Mouse (Mus musculus): ENCODE data around the gene Bach2.
A peak's percentile ranks its signal among the peaks of the same experiment; 100 is the strongest.

The Bach2 gene

GRCm38 (mm10) chr4:32439974-32440739, 201.6 kb downstream of the Bach2 start:
- DNase-seq, result no peak

GRCm38 (mm10) chr4:32440740-32441072, 202.1 kb downstream of the Bach2 start:
- no peak for DNase-seq

GRCm38 (mm10) chr4:32444671-32445196, 206.1 kb downstream of the Bach2 start:
- DNase-seq, result no peak

GRCm38 (mm10) chr4:32447850-32448249, 209.2 kb downstream of the Bach2 start:
- no peak for DNase-seq

GRCm38 (mm10) chr4:32461986-32462385, 223.4 kb downstream of the Bach2 start:
- no peak for DNase-seq

GRCm38 (mm10) chr4:32463065-32463464, 224.5 kb downstream of the Bach2 start:
- DNase-seq, result no peak

GRCm38 (mm10) chr4:32464540-32464939, 225.9 kb downstream of the Bach2 start:
- no peak for DNase-seq

- no peak for DNase-seq
These were observed 227.4 kb downstream of the Bach2 start for GRCm38 (mm10) chr4:32466031-32466430.

GRCm38 (mm10) chr4:32477977-32478660, 239.5 kb downstream of the Bach2 start:
- no peak for DNase-seq

GRCm38 (mm10) chr4:32479231-32479630, 240.6 kb downstream of the Bach2 start:
- no peak for DNase-seq

- no peak for DNase-seq
These were observed 241.4 kb downstream of the Bach2 start for GRCm38 (mm10) chr4:32479801-32480700.

- DNase-seq, result no peak
These were observed 242.9 kb downstream of the Bach2 start for GRCm38 (mm10) chr4:32481366-32482055.

- DNase-seq, result no peak
These were observed 243.5 kb downstream of the Bach2 start for GRCm38 (mm10) chr4:32482138-32482537.

GRCm38 (mm10) chr4:32482936-32483335, 244.3 kb downstream of the Bach2 start:
- no peak for DNase-seq

- DNase-seq, result no peak
These were observed 247.2 kb downstream of the Bach2 start for GRCm38 (mm10) chr4:32485848-32486247.

- DNase-seq, result peak; percentile 51
These were observed 248.2 kb downstream of the Bach2 start for GRCm38 (mm10) chr4:32486654-32487398.

GRCm38 (mm10) chr4:32489186-32489585, 250.6 kb downstream of the Bach2 start:
- DNase-seq, result no peak

- DNase-seq, result no peak
These were observed 252.6 kb downstream of the Bach2 start for GRCm38 (mm10) chr4:32491176-32491575.

- no peak for DNase-seq
These were observed 254.2 kb downstream of the Bach2 start for GRCm38 (mm10) chr4:32492834-32493233.

GRCm38 (mm10) chr4:32501780-32502179, 263.2 kb downstream of the Bach2 start:
- DNase-seq, result no peak

- DNase-seq, result no peak
These were observed 263.6 kb downstream of the Bach2 start for GRCm38 (mm10) chr4:32502181-32502580.

- no peak for DNase-seq
These were observed 265.6 kb downstream of the Bach2 start for GRCm38 (mm10) chr4:32504236-32504635.
